Mouse (Mus musculus) ES-E14 (cell line): Measurements from ENCODE around the gene Hus1b. TPM values are rescaled to one million over a fixed set of nuclear protein-coding genes. Genes with fewer than 3 reads are reported as not detected.

Experiments
- DNase-seq: peaks from one replicate; pipeline ENCODE4 v3.0.0-alpha.2; 2013; ENCODE audit warnings: low read depth, low spot score
- H3K27ac ChIP-seq: 2 replicates; pipeline ENCODE4 v1.5.1; 2012; ENCODE audit warnings: low read depth, mild to moderate bottlenecking, low read length, moderate library complexity, mixed read lengths; ENCODE audit not compliant: poor library complexity, insufficient read depth, severe bottlenecking
- H3K36me3 ChIP-seq: 2 replicates; pipeline ENCODE4 v1.6.1; 2012; ENCODE audit warnings: mild to moderate bottlenecking, low read length, moderate library complexity, mixed read lengths; ENCODE audit not compliant: control insufficient read depth, poor library complexity, insufficient read depth, severe bottlenecking
- H3K4me1 ChIP-seq, 2 experiments: fragments of 150-350 bp in 1 of 2; sonication (generic) in 1 of 2; 2 replicates each; pipeline ENCODE4 v1.6.1; 2012; ENCODE audit warnings: low read length in 2 of 2, mild to moderate bottlenecking in 1 of 2, mixed read lengths in 1 of 2; ENCODE audit not compliant: control insufficient read depth in 2 of 2, insufficient read depth in 2 of 2, poor library complexity in 1 of 2
- H3K4me3 ChIP-seq, 2 experiments: fragments of 150-350 bp in 1 of 2; sonication (generic) in 1 of 2; 2 replicates each; pipeline ENCODE4 v1.5.1; 2012; ENCODE audit warnings: low read length in 2 of 2, low read depth in 1 of 2, mild to moderate bottlenecking in 1 of 2, mixed read lengths in 1 of 2; ENCODE audit not compliant: insufficient read depth in 1 of 2, poor library complexity in 1 of 2, severe bottlenecking in 1 of 2
- H3K9ac ChIP-seq: 2 replicates; pipeline ENCODE4 v1.6.1; 2012; ENCODE audit warnings: low read depth, mild to moderate bottlenecking, low read length, mixed read lengths; ENCODE audit not compliant: poor library complexity, insufficient read depth, severe bottlenecking
- H3K9me3 ChIP-seq: fragments of 150-350 bp; sonication (generic); 2 replicates; pipeline ENCODE4 v1.6.1; 2012; ENCODE audit warnings: low read depth, mild to moderate bottlenecking, low read length; ENCODE audit not compliant: control insufficient read depth, insufficient read depth
- CHD2 ChIP-seq: IDR thresholded peaks from 2 replicates; pipeline ENCODE4 v1.6.1; 2014; ENCODE audit warnings: mild to moderate bottlenecking, low read depth, low read length, inconsistent platforms
- HCFC1 ChIP-seq: IDR thresholded peaks from 2 replicates; pipeline ENCODE4 v1.6.1; 2012; ENCODE audit warnings: low read length, inconsistent platforms, borderline replicate concordance; ENCODE audit not compliant: insufficient read depth
- MAFK ChIP-seq: IDR thresholded peaks from 2 replicates; pipeline ENCODE4 v1.6.1; 2014; ENCODE audit warnings: mild to moderate bottlenecking, low read depth, low read length, inconsistent platforms; ENCODE audit not compliant: insufficient read depth
- ZC3H11A ChIP-seq: IDR thresholded peaks from 2 replicates; pipeline ENCODE4 v1.6.1; 2012; ENCODE audit warnings: low read depth, mild to moderate bottlenecking, inconsistent platforms, low read length, borderline replicate concordance
- ZNF384 ChIP-seq: IDR thresholded peaks from 2 replicates; pipeline ENCODE4 v1.6.1; 2012; ENCODE audit warnings: low read depth, low read length, inconsistent platforms
- in situ Hi-C, 2 experiments: fragments of 600-800 bp; cut with MboI; formaldehyde crosslinking; loops; one replicate each; pipeline ENCODE4 v1.15.1; 2025; ENCODE audit warnings: low sequenced_read_pairs in 2 of 2, inconsistent platforms in 1 of 2; ENCODE audit not compliant: unreplicated experiment in 2 of 2
- total RNA-seq: library from RNA; depleted of rRNA; stranded (reverse); fragments of 300-350 nt; gene quantifications from 2 replicates; pipeline ENCODE4 v1.2.3, GENCODE M21; 2012

Hus1b gene
- total RNA-seq, 1 experiment = 4.8 TPM

DNA sequence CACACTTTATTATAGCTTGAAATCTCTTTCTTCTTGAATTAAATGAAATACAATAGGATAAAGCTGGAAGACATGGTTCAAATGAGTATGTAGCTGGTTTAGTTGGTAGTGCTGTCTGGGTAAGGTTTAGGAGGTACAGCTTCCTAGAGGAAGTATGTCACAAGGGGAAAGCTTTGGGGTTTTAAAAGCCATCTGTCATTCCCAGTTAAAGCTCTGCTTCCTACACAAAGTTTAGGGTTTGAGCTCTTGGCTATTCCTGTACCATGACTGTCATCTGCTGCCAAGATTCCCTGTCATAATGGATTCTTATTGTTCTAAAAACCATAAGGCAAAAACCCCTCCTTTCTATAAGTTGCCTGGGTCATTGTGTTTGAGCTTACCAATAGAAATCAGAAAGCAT, 1.8 kb downstream of the Hus1b start:
- in situ Hi-C loops = no loop called here
- Histone ChIP-seq H3K4me1 (0 out of 4 replicates have a peak, but pooled peaks cover 0 to 2% of the 10 kb centered on the region in 2 experiments), H3K9me3 (no peaks in the 10 kb centered on the region), H3K4me3 (no peak overlapping the region), H3K9ac (no peak overlapping the region), H3K36me3 (0 out of 2 replicates have a peak, but pooled peaks cover 2% of the 10 kb centered on the region), H3K27ac (no peak overlapping the region)
- TF ChIP-seq ZNF384 = no peak
- TF ChIP-seq HCFC1 = no peak
- no peak for TF ChIP-seq CHD2
- no peak for TF ChIP-seq MAFK
- TF ChIP-seq ZC3H11A = no peak
- no peak for DNase-seq

DNA sequence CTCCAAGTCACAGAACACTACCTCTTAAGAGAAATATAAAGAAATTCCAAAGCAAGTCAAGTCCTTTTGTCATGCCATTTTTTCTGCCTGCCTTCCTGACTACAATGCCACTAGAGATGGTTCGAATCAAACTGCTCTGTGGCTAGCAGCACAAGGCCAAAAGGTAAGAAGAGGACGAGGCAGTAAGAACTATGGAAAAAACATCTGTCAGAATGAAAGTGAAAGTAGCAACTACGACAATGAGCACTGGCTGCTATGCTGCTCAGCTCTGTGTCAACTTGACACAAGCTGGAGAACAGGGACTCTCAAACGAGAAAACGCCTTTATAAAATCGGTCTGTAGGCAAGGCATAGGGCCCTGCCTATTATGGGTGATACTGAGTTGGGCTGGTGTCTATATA, 14.6 kb downstream of the Hus1b start:
- TF ChIP-seq ZC3H11A (no peak), CHD2 (no peak), HCFC1 (no peak), ZNF384 (no peak), MAFK (no peak)
- Histone ChIP-seq H3K36me3 (peaks cover 4% of the 10 kb centered on the region), H3K9ac (no peak overlapping the region), H3K4me1 (no peaks in the 10 kb centered on the region), H3K9me3 (no peaks in the 10 kb centered on the region), H3K27ac (no peak overlapping the region), H3K4me3 (no peak overlapping the region)
- in situ Hi-C loops = no loop called here
- DNase-seq = no peak

DNA sequence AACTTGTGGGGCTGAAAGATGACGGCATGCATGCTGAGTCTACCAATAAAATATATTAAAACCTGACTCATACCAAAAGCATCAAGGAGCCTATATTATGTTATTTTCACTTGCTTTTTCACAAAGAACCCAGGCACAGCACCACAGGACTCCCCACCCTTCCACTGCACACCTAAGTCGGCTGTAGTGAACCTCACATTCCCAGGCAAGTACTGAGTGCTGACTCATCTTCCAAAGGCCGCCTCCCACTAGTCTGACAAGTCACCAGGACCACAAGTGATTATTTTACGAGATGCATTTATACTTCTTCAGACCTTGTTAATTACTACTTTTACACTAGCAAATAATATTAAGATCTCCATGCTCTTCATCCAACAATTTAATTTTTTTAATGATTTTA, 15.9 kb downstream of the Hus1b start:
- H3K36me3 ChIP-seq = peaks cover 4% of the 10 kb centered on the region
- no peak overlapping the region for H3K4me3 ChIP-seq
- no peak for DNase-seq
- no peaks in the 10 kb centered on the region for H3K4me1 ChIP-seq
- H3K9ac ChIP-seq = no peak overlapping the region
- in situ Hi-C loops = no loop called here
- H3K27ac ChIP-seq = no peak overlapping the region
- H3K9me3 ChIP-seq = no peaks in the 10 kb centered on the region
- TF ChIP-seq ZNF384 = no peak
- TF ChIP-seq MAFK = peak; percentile 64

DNA sequence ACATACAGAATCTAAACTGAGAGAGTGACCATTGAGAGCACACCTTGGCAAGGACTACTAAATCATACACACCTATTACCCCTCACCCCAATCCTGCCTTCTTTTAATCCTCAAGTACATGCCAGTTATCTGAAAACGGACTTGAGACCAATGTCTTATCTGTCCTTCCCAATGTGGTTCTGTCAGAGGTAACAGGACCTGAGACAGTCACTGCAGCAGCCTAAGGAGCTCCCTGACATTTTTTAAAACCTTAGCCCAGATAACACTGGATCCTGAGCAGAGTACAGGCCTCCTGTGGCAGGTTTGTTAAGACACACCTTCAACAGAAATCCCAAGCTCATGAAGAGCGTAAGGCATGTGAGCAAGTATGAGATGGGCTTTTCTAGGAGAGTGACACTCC, 18.4 kb downstream of the Hus1b start:
- no peak overlapping the region for H3K4me3 ChIP-seq
- H3K4me1 ChIP-seq = no peaks in the 10 kb centered on the region
- no peaks in the 10 kb centered on the region for H3K9me3 ChIP-seq
- peaks cover 4% of the 10 kb centered on the region for H3K36me3 ChIP-seq
- TF ChIP-seq MAFK = no peak
- TF ChIP-seq HCFC1 = no peak
- TF ChIP-seq ZC3H11A = no peak
- no peak for TF ChIP-seq CHD2
- no peak for TF ChIP-seq ZNF384
- no peak overlapping the region for H3K27ac ChIP-seq
- DNase-seq = no peak
- in situ Hi-C loops = no loop called here
- no peak overlapping the region for H3K9ac ChIP-seq

DNA sequence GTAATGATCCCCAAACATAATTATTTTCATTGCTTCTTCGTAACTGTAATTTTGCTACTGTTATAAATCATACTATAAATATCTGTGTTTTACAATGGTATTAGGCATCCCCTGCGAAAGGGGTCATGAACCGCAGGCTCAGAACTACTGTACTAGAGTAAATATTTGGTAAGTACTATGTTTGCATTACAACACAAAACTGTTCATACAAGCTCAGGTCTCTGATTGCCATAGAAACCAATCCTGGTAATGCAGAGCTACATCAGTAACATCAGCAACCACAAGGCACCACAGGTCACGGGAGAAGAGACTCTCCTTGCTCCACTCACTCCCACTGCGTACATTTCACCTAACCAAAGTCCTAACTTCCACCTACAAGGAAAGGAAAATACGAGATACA, 23.3 kb downstream of the Hus1b start:
- no peak overlapping the region for H3K9ac ChIP-seq
- DNase-seq = no peak
- no peak overlapping the region for H3K27ac ChIP-seq
- in situ Hi-C loops = no loop called here
- no peaks in the 10 kb centered on the region for H3K9me3 ChIP-seq
- TF ChIP-seq HCFC1 (no peak), ZC3H11A (no peak), MAFK (no peak), CHD2 (no peak), ZNF384 (no peak)
- H3K4me3 ChIP-seq = no peak overlapping the region
- H3K4me1 ChIP-seq = no peaks in the 10 kb centered on the region
- H3K36me3 ChIP-seq = no peaks in the 10 kb centered on the region; the same call in 1 of the 2 replicates
